Mouse (Mus musculus) urinary bladder, postnatal 36 days (tissue): ENCODE measurements at regions not wholly inside any gene's neighbourhood (a gene's known extent, or its start where the extent isn't known, plus 50 kb on each side); places are given as distances from the start of the nearest gene placed in this dataset.
A peak's percentile ranks its signal among the peaks of the same experiment; 100 is the strongest.

Experiments used
- DNase-seq, 2 experiments: peaks; one replicate each; pipeline ENCODE4 v3.0.0; 2022; ENCODE audit warnings: low spot score in 2 of 2, mixed read lengths in 1 of 2

DNA sequence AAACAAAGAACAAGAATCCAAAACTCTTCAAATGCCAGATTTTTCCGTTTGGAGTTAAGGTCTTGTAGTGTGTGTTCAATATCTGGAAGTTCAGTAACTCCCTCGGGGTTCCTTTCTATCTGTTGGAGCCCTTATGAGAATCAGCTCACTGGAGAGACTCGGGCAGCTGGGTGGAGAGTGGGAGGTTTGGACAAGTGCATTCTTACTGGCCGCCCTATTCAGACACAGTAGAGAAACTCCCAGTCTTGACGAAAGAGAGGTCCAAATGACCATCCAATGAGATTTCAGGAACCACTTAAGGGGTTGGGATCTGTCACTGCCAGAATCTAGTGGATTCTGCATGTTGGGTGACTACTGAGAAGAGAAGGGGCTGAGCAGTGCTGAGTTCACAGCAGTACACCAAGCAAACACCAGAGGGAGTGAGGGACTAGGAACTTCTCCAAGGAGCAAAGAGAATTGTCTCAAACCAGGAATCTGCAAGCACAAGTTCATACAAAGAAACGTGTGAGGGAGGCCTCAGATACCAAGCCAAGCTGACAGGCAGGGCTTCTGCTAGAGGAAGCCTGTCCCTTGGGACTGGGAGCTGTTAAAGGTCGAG is 310.0 kb upstream of the Magi2 start:
- DNase-seq = peak in 1 of 2 experiments; percentile 7

- no peak for DNase-seq
Measured at GRCm38 (mm10) chr5:18953875-18954474, 272.9 kb upstream of the Magi2 start.
